Mouse (Mus musculus): ENCODE results near the gene Abca5.
"Not testable (repeated sequence)": the region's sequence is repeated elsewhere in the genome, so short reads cannot be mapped to it uniquely, and the experiment has no call there.

Gene Abca5

GRCm38 (mm10) chr11:110337289-110338245 is at the start of gene Abca5:
Gene Abca5, minus strand, starts transcription at chr11:110337716.
- DNase-seq = peak; percentile 90

- no peak for DNase-seq
These were observed 48.0 kb upstream of the Abca5 start for GRCm38 (mm10) chr11:110385487-110385886.

- DNase-seq = no peak
These were observed 42.8 kb upstream of the Abca5 start for GRCm38 (mm10) chr11:110380310-110380668.

GRCm38 (mm10) chr11:110379661-110380309 is 42.3 kb upstream of the Abca5 start:
- peak; percentile 85 for DNase-seq

- no peak for DNase-seq
These were observed 36.5 kb upstream of the Abca5 start for GRCm38 (mm10) chr11:110374036-110374435.

- no peak for DNase-seq
These were observed 34.9 kb upstream of the Abca5 start for GRCm38 (mm10) chr11:110372266-110372954.

- no peak for DNase-seq
These were observed 34.3 kb upstream of the Abca5 start for GRCm38 (mm10) chr11:110371827-110372226.

GRCm38 (mm10) chr11:110369312-110370019 is 31.9 kb upstream of the Abca5 start:
- peak; percentile 31 for DNase-seq

GRCm38 (mm10) chr11:110367638-110368037 is 30.1 kb upstream of the Abca5 start:
- DNase-seq = peak; percentile 59

GRCm38 (mm10) chr11:110366902-110367301 is 29.4 kb upstream of the Abca5 start:
- no peak for DNase-seq

GRCm38 (mm10) chr11:110365016-110365415 is 27.5 kb upstream of the Abca5 start:
- peak; percentile 85 for DNase-seq

- DNase-seq = peak; percentile 77
These were observed 20.4 kb upstream of the Abca5 start for GRCm38 (mm10) chr11:110357756-110358551.

- not testable (repeated sequence) for DNase-seq
These were observed 17.6 kb upstream of the Abca5 start for GRCm38 (mm10) chr11:110355131-110355530.

GRCm38 (mm10) chr11:110354261-110354660 is 16.7 kb upstream of the Abca5 start:
- no peak for DNase-seq

GRCm38 (mm10) chr11:110348170-110348569 is 10.7 kb upstream of the Abca5 start:
- peak; percentile 27 for DNase-seq

GRCm38 (mm10) chr11:110347768-110348167 is 10.3 kb upstream of the Abca5 start:
- no peak for DNase-seq

GRCm38 (mm10) chr11:110336814-110337288 is 665 bp downstream of the Abca5 start:
- peak; percentile 43 for DNase-seq

- no peak for DNase-seq
These were observed 7.4 kb downstream of the Abca5 start for GRCm38 (mm10) chr11:110330093-110330492.

GRCm38 (mm10) chr11:110322266-110322665 is 15.2 kb downstream of the Abca5 start:
- DNase-seq = no peak

- no peak for DNase-seq
These were observed 30.9 kb downstream of the Abca5 start for GRCm38 (mm10) chr11:110306475-110307168.

GRCm38 (mm10) chr11:110303411-110303810 is 34.1 kb downstream of the Abca5 start:
- DNase-seq = no peak

All from lung, postnatal 36 days (tissue).